Mouse (Mus musculus) splenic B cell, adult 2 months (primary cell): ENCODE measurements at regions not wholly inside any gene's neighbourhood (a gene's known extent, or its start where the extent isn't known, plus 50 kb on each side); places are given as distances from the start of the nearest gene placed in this dataset.

Source experiments
- DNase-seq: peaks from one replicate; pipeline ENCODE4 v3.0.0-alpha.2; 2011; ENCODE audit warnings: low read depth, low spot score
- H3K27me3 ChIP-seq: 2 replicates; pipeline ENCODE4 v1.6.1; 2012; ENCODE audit warnings: mild to moderate bottlenecking, low read length, moderate library complexity, mixed read lengths; ENCODE audit not compliant: control insufficient read depth, poor library complexity, insufficient read depth, severe bottlenecking
- H3K36me3 ChIP-seq: 2 replicates; pipeline ENCODE4 v1.6.1; 2012; ENCODE audit warnings: mild to moderate bottlenecking, low read length, moderate library complexity, mixed read lengths; ENCODE audit not compliant: control insufficient read depth, poor library complexity, insufficient read depth, severe bottlenecking

- Histone ChIP-seq H3K36me3 (no peaks in the 10 kb centered on the region), H3K27me3 (no peaks in the 10 kb centered on the region)
- DNase-seq, result no peak
Observed at GRCm38 (mm10) chr12:54407301-54407896, 203.7 kb upstream of the Egln3 start.

- DNase-seq, result peak; percentile 37
- Histone ChIP-seq H3K36me3 (no peaks in the 10 kb centered on the region), H3K27me3 (no peaks in the 10 kb centered on the region)
Observed at GRCm38 (mm10) chr12:54405066-54405465, 201.4 kb upstream of the Egln3 start.

GRCm38 (mm10) chr12:54402591-54402990, 198.9 kb upstream of the Egln3 start:
- DNase-seq, result no peak
- Histone ChIP-seq H3K27me3 (no peaks in the 10 kb centered on the region), H3K36me3 (no peaks in the 10 kb centered on the region)

- H3K27me3 ChIP-seq, result no peaks in the 10 kb centered on the region
- no peak for DNase-seq
- no peaks in the 10 kb centered on the region for H3K36me3 ChIP-seq
Observed at GRCm38 (mm10) chr12:54401665-54402064, 198.0 kb upstream of the Egln3 start.

GRCm38 (mm10) chr12:54400084-54400483, 196.4 kb upstream of the Egln3 start:
- H3K36me3 ChIP-seq, result no peaks in the 10 kb centered on the region
- H3K27me3 ChIP-seq, result no peaks in the 10 kb centered on the region
- DNase-seq, result no peak

GRCm38 (mm10) chr12:54398080-54398479, 194.4 kb upstream of the Egln3 start:
- no peaks in the 10 kb centered on the region for H3K27me3 ChIP-seq
- no peaks in the 10 kb centered on the region for H3K36me3 ChIP-seq
- DNase-seq, result peak; percentile 17

- no peaks in the 10 kb centered on the region for H3K36me3 ChIP-seq
- no peak for DNase-seq
- H3K27me3 ChIP-seq, result no peaks in the 10 kb centered on the region
Observed at GRCm38 (mm10) chr12:54396952-54397351, 193.3 kb upstream of the Egln3 start.

- Histone ChIP-seq H3K27me3 (no peaks in the 10 kb centered on the region), H3K36me3 (no peaks in the 10 kb centered on the region)
- DNase-seq, result no peak
Observed at GRCm38 (mm10) chr12:54396341-54396740, 192.7 kb upstream of the Egln3 start.

GRCm38 (mm10) chr12:54385401-54385800, 181.7 kb upstream of the Egln3 start:
- DNase-seq, result no peak
- H3K27me3 ChIP-seq, result no peaks in the 10 kb centered on the region
- H3K36me3 ChIP-seq, result no peaks in the 10 kb centered on the region

- H3K27me3 ChIP-seq, result no peaks in the 10 kb centered on the region
- no peak for DNase-seq
- H3K36me3 ChIP-seq, result no peaks in the 10 kb centered on the region
Observed at GRCm38 (mm10) chr12:54384116-54384515, 180.5 kb upstream of the Egln3 start.

- no peaks in the 10 kb centered on the region for H3K27me3 ChIP-seq
- no peaks in the 10 kb centered on the region for H3K36me3 ChIP-seq
- no peak for DNase-seq
Observed at GRCm38 (mm10) chr12:54382965-54383364, 179.3 kb upstream of the Egln3 start.

GRCm38 (mm10) chr12:54382061-54382460, 178.4 kb upstream of the Egln3 start:
- Histone ChIP-seq H3K36me3 (no peaks in the 10 kb centered on the region), H3K27me3 (no peaks in the 10 kb centered on the region)
- no peak for DNase-seq

- no peak for DNase-seq
- Histone ChIP-seq H3K36me3 (no peaks in the 10 kb centered on the region), H3K27me3 (no peaks in the 10 kb centered on the region)
Observed at GRCm38 (mm10) chr12:54380322-54380721, 176.7 kb upstream of the Egln3 start.

- no peak for DNase-seq
- Histone ChIP-seq H3K27me3 (no peaks in the 10 kb centered on the region), H3K36me3 (no peaks in the 10 kb centered on the region)
Observed at GRCm38 (mm10) chr12:54378576-54378975, 174.9 kb upstream of the Egln3 start.

- DNase-seq, result no peak
- Histone ChIP-seq H3K27me3 (no peaks in the 10 kb centered on the region), H3K36me3 (no peaks in the 10 kb centered on the region)
Observed at GRCm38 (mm10) chr12:54374060-54374459, 170.4 kb upstream of the Egln3 start.

GRCm38 (mm10) chr12:54369217-54369616, 165.6 kb upstream of the Egln3 start:
- Histone ChIP-seq H3K36me3 (no peaks in the 10 kb centered on the region), H3K27me3 (no peaks in the 10 kb centered on the region)
- DNase-seq, result no peak
